Mouse (Mus musculus): ENCODE results near the gene Clock.

DNA sequence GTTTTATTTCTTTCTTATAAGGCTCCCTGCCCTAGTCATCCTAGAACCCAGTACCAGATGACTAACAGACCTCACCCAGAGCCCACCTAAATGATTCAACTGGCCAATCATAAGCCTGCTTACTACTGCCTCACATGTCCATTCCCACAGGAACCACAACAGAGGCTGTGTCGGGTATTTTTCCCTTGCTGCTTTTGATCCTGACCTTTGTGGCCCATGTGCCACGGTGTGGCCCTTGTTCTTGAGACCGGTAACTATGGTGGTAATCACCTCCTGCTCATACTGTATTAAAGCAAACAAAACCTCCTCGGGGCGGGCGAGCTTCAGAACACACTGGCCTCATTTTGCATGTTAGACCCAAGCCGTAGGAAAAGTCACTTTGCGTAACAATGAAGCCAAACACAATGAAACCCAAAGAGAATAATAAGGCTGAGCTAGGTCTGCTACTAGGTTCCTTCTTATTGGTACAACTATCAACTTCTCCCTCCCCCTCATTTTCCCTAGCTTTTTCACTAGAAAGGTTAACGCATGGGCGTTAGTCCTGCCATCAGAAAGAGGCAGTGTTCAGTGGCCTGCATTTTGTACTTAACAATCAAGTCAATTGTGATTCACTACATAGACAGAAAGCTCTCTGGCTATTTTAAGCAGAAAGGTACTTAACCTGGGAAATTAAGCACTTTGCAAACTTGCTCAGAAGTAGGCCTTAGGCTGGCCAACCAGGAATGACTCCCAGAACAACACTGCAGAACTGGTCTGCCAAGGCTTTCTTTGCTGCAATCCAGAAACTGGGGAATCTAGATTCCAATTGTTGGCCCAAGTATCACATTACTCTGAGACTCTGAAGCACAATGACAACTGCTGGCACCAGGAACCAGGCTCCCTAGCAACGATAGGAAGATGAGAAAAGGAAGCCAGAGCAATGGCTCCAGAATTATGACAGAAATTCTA lies 16.9 kb upstream of the Clock start:
- no peak for TF ChIP-seq CTCF (IDR thresholded peaks at IDR 0.05; ENCODE audit: borderline replicate concordance, insufficient read depth, low read length)
- TF ChIP-seq POLR2A (IDR thresholded peaks at IDR 0.05; ENCODE audit: low read depth, low read length) = no peak
